Mouse (Mus musculus) embryonic fibroblast, embryonic 13.5 days (primary cell): ENCODE measurements around the gene Tbx4.

ENCODE experiments used
- CTCF ChIP-seq: IDR thresholded peaks from 2 replicates; pipeline ENCODE4 v1.5.1; 2011; ENCODE audit warnings: mild to moderate bottlenecking, control low read depth, low read length, moderate library complexity, borderline replicate concordance; ENCODE audit not compliant: insufficient read depth
- POLR2A ChIP-seq: IDR thresholded peaks from 2 replicates; pipeline ENCODE4 v1.6.1; 2011; ENCODE audit warnings: low read depth, mild to moderate bottlenecking, control low read depth, low read length, moderate library complexity

GRCm38 (mm10) chr11:85842596-85843346 is 43.5 kb upstream of the Tbx4 start:
- TF ChIP-seq POLR2A, result no peak
- no peak for TF ChIP-seq CTCF
